Mouse (Mus musculus) MEL (cell line): Measurements from ENCODE around the gene Kcnq4. TPM values are rescaled to one million over a fixed set of nuclear protein-coding genes. Genes with fewer than 3 reads are reported as not detected.

Experiments used
- DNase-seq: peaks from one replicate; pipeline ENCODE4 v3.0.0; 2011; ENCODE audit warnings: low read depth, low spot score
- H3K27ac ChIP-seq: 2 replicates; pipeline ENCODE4 v1.5.1; 2012; ENCODE audit warnings: low read depth, mild to moderate bottlenecking, control low read depth, low read length, moderate library complexity; ENCODE audit not compliant: control insufficient read depth
- H3K27me3 ChIP-seq, 2 experiments: fragments of 150-350 bp in 1 of 2; sonication (generic) in 1 of 2; 2 replicates each; pipeline ENCODE4 v1.6.1; 2012; ENCODE audit warnings: low read length in 2 of 2, mild to moderate bottlenecking in 2 of 2, improper control_type of control experiment in 1 of 2, moderate library complexity in 1 of 2; ENCODE audit not compliant: insufficient read depth in 2 of 2, control insufficient read depth in 1 of 2
- H3K36me3 ChIP-seq, 2 experiments: 2 replicates each; pipeline ENCODE4 v1.6.1; 2012 to 2014; ENCODE audit warnings: low read length in 2 of 2, improper control_type of control experiment in 1 of 2, inconsistent platforms in 1 of 2, mild to moderate bottlenecking in 1 of 2; ENCODE audit not compliant: insufficient read depth in 2 of 2, control insufficient read depth in 1 of 2
- H3K4me1 ChIP-seq, 2 experiments: fragments of 150-350 bp in 1 of 2; sonication (generic) in 1 of 2; 2 replicates each; pipeline ENCODE4 v1.6.1; 2012; ENCODE audit warnings: low read length in 2 of 2, improper control_type of control experiment in 1 of 2, mild to moderate bottlenecking in 1 of 2; ENCODE audit not compliant: insufficient read depth in 2 of 2, control insufficient read depth in 1 of 2
- H3K4me3 ChIP-seq, 2 experiments: fragments of 150-350 bp in 1 of 2; sonication (generic) in 1 of 2; 2 replicates each; pipeline ENCODE4 v1.5.1; 2012; ENCODE audit warnings: low read depth in 2 of 2, low read length in 2 of 2, mild to moderate bottlenecking in 2 of 2, moderate library complexity in 2 of 2, control low read depth in 1 of 2, improper control_type of control experiment in 1 of 2; ENCODE audit not compliant: control insufficient read depth in 1 of 2, insufficient read depth in 1 of 2
- H3K79me2 ChIP-seq: 2 replicates; pipeline ENCODE4 v1.6.1; 2012; ENCODE audit warnings: mild to moderate bottlenecking, low read length, moderate library complexity; ENCODE audit not compliant: control insufficient read depth, poor library complexity, insufficient read depth
- H3K9ac ChIP-seq: 2 replicates; pipeline ENCODE4 v1.6.1; 2012; ENCODE audit warnings: low read depth, mild to moderate bottlenecking, control low read depth, low read length, moderate library complexity; ENCODE audit not compliant: control insufficient read depth, poor library complexity, severe bottlenecking
- H3K9me3 ChIP-seq: fragments of 150-350 bp; sonication (generic); replicated peaks from 2 replicates; pipeline ENCODE4 v1.6.1; 2012; ENCODE audit warnings: mild to moderate bottlenecking, low read length, improper control_type of control experiment, moderate library complexity; ENCODE audit not compliant: insufficient read depth
- BHLHE40 ChIP-seq: IDR thresholded peaks from 2 replicates; pipeline ENCODE4 v1.6.1; 2012; ENCODE audit warnings: low read depth, mild to moderate bottlenecking, inconsistent platforms, low read length, improper control_type of control experiment, borderline replicate concordance
- CHD1 ChIP-seq: IDR thresholded peaks from 2 replicates; pipeline ENCODE4 v1.6.1; 2012; ENCODE audit warnings: low read depth, mild to moderate bottlenecking, inconsistent platforms, low read length, improper control_type of control experiment
- CHD2 ChIP-seq: IDR thresholded peaks from 2 replicates; pipeline ENCODE4 v1.6.1; 2011; ENCODE audit warnings: low read length, improper control_type of control experiment
- E2F4 ChIP-seq: IDR thresholded peaks from 2 replicates; pipeline ENCODE4 v1.6.1; 2011; ENCODE audit warnings: low read depth, low read length, improper control_type of control experiment, borderline replicate concordance
- ELF1 ChIP-seq: IDR thresholded peaks from 2 replicates; pipeline ENCODE4 v1.6.1; 2014; ENCODE audit warnings: low read depth, mild to moderate bottlenecking, inconsistent platforms, low read length, improper control_type of control experiment, moderate library complexity
- EP300 ChIP-seq, 2 experiments: IDR thresholded peaks; 2 replicates each; pipeline ENCODE4 v1.6.1; 2011; ENCODE audit warnings: improper control_type of control experiment in 2 of 2, low read length in 2 of 2, low read depth in 1 of 2, mild to moderate bottlenecking in 1 of 2
- ETS1 ChIP-seq: IDR thresholded peaks from 2 replicates; pipeline ENCODE4 v1.6.1; 2012; ENCODE audit warnings: low read depth, mild to moderate bottlenecking, inconsistent platforms, low read length, improper control_type of control experiment, moderate library complexity
- GATA1 ChIP-seq: IDR thresholded peaks from 2 replicates; pipeline ENCODE4 v1.6.1; 2011; ENCODE audit warnings: low read depth, low read length, improper control_type of control experiment
- HCFC1 ChIP-seq: IDR thresholded peaks from 2 replicates; pipeline ENCODE4 v1.6.1; 2012; ENCODE audit warnings: low read depth, mild to moderate bottlenecking, inconsistent platforms, low read length, improper control_type of control experiment, moderate library complexity
- JUND ChIP-seq: IDR thresholded peaks from 2 replicates; pipeline ENCODE4 v1.6.1; 2011; ENCODE audit warnings: low read depth, mild to moderate bottlenecking, improper control_type of control experiment, low read length
- KAT2A ChIP-seq: conservative IDR thresholded peaks from 2 replicates; pipeline ENCODE4 v1.6.1; 2012; ENCODE audit warnings: low read depth, low read length, improper control_type of control experiment, inconsistent platforms
- MAFK ChIP-seq: IDR thresholded peaks from 2 replicates; pipeline ENCODE4 v1.6.1; 2011; ENCODE audit warnings: low read depth, mild to moderate bottlenecking, low read length, improper control_type of control experiment, borderline replicate concordance
- MAX ChIP-seq: IDR thresholded peaks from 2 replicates; pipeline ENCODE4 v1.6.1; 2011; ENCODE audit warnings: low read length, improper control_type of control experiment
- MXI1 ChIP-seq: IDR thresholded peaks from 2 replicates; pipeline ENCODE4 v1.6.1; 2011; ENCODE audit warnings: mild to moderate bottlenecking, low read depth, low read length, improper control_type of control experiment
- MYC ChIP-seq: IDR thresholded peaks from 2 replicates; pipeline ENCODE4 v1.6.1; 2011; ENCODE audit warnings: low read depth, mild to moderate bottlenecking, low read length, improper control_type of control experiment, moderate library complexity
- POLR2A ChIP-seq, 2 experiments: IDR thresholded peaks; 2 replicates each; pipeline ENCODE4 v1.6.1; 2011 to 2012; ENCODE audit warnings: low read length in 2 of 2, mild to moderate bottlenecking in 2 of 2, control low read depth in 1 of 2, improper control_type of control experiment in 1 of 2, low read depth in 1 of 2, moderate library complexity in 1 of 2; ENCODE audit not compliant: control insufficient read depth in 1 of 2, insufficient read depth in 1 of 2, poor library complexity in 1 of 2
- POLR2AphosphoS2 ChIP-seq: IDR thresholded peaks from 2 replicates; pipeline ENCODE4 v1.6.1; 2011; ENCODE audit warnings: low read length, improper control_type of control experiment
- POLR2AphosphoS5 ChIP-seq: IDR thresholded peaks from 2 replicates; pipeline ENCODE4 v1.6.1; 2012; ENCODE audit warnings: low read depth, borderline replicate concordance, mild to moderate bottlenecking, inconsistent platforms, low read length, moderate library complexity, mixed read lengths
- RAD21 ChIP-seq: IDR thresholded peaks from 2 replicates; pipeline ENCODE4 v1.6.1; 2011; ENCODE audit warnings: mild to moderate bottlenecking, low read depth, low read length, improper control_type of control experiment
- SIN3A ChIP-seq: IDR thresholded peaks from 2 replicates; pipeline ENCODE4 v1.6.1; 2012; ENCODE audit warnings: low read length, improper control_type of control experiment, inconsistent platforms
- TAL1 ChIP-seq: IDR thresholded peaks from 2 replicates; pipeline ENCODE4 v1.6.1; 2012; ENCODE audit warnings: mild to moderate bottlenecking, inconsistent platforms, low read length, moderate library complexity, mixed read lengths
- TCF12 ChIP-seq: IDR thresholded peaks from 2 replicates; pipeline ENCODE4 v1.6.1; 2014; ENCODE audit warnings: low read depth, mild to moderate bottlenecking, inconsistent platforms, low read length, improper control_type of control experiment, moderate library complexity
- UBTF ChIP-seq: IDR thresholded peaks from 2 replicates; pipeline ENCODE4 v1.6.1; 2012; ENCODE audit warnings: low read depth, mild to moderate bottlenecking, inconsistent platforms, low read length, improper control_type of control experiment, moderate library complexity, borderline replicate concordance; ENCODE audit not compliant: insufficient read depth
- USF1 ChIP-seq: IDR thresholded peaks from 2 replicates; pipeline ENCODE4 v1.6.1; 2014; ENCODE audit warnings: low read depth, mild to moderate bottlenecking, inconsistent platforms, low read length, improper control_type of control experiment, moderate library complexity
- USF2 ChIP-seq, 2 experiments: IDR thresholded peaks; 2 replicates each; pipeline ENCODE4 v1.6.1; 2011 to 2012; ENCODE audit warnings: improper control_type of control experiment in 2 of 2, low read length in 2 of 2, borderline replicate concordance in 1 of 2, inconsistent platforms in 1 of 2, low read depth in 1 of 2, mild to moderate bottlenecking in 1 of 2; ENCODE audit not compliant: insufficient read depth in 1 of 2
- ZC3H11A ChIP-seq: IDR thresholded peaks from 2 replicates; pipeline ENCODE4 v1.6.1; 2012; ENCODE audit warnings: low read depth, mild to moderate bottlenecking, inconsistent platforms, low read length, improper control_type of control experiment
- ZKSCAN1 ChIP-seq: IDR thresholded peaks from 2 replicates; pipeline ENCODE4 v1.6.1; 2012; ENCODE audit warnings: low read depth, mild to moderate bottlenecking, inconsistent platforms, low read length, improper control_type of control experiment, moderate library complexity
- ZMIZ1 ChIP-seq: IDR thresholded peaks from 2 replicates; pipeline ENCODE4 v1.6.1; 2012; ENCODE audit warnings: low read depth, mild to moderate bottlenecking, inconsistent platforms, low read length, improper control_type of control experiment, moderate library complexity
- ZNF384 ChIP-seq: IDR thresholded peaks from 2 replicates; pipeline ENCODE4 v1.6.1; 2012; ENCODE audit warnings: low read depth, mild to moderate bottlenecking, inconsistent platforms, low read length, improper control_type of control experiment
- polyA plus RNA-seq, 2 experiments: library from polyadenylated mRNA; stranded (reverse) in 1 of 2; unstranded in 1 of 2; fragments of >175 nt in 1 of 2; fragments of >200 nt in 1 of 2; gene quantifications; 2 replicates each; pipeline versions ENCODE4 v1.2.1 to v1.2.4; 2012; ENCODE audit warnings: low replicate concordance in 2 of 2, low read depth in 1 of 2; ENCODE audit not compliant: insufficient read length in 2 of 2, insufficient read depth in 1 of 2, missing spikeins in 1 of 2
- total RNA-seq: library from RNA; depleted of rRNA; stranded (reverse); fragments of 300-350 nt; gene quantifications from 2 replicates; pipeline ENCODE4 v1.2.3, GENCODE M21; 2012

Kcnq4 gene
- total and polyA plus RNA-seq, 3 experiments, result 0.07 TPM; not detected in 2

DNA sequence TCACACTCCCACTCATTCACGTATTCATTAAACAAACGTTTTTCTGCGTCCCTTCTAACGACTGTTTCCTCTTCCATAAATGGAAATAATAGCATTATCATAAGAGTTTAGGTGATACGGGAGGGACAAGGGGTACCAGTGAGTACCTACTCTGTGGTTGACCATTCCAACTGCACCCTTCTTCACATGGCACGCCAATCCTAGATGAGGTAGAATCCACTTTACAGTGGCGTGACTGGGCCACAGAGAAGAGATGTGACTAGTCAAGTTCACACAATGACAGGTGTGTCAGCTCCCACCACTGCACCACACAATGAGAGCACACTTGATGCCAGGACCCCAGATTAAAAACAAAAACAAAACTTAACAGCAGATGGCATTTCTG, 98.2 kb downstream of the Kcnq4 start:
- H3K27me3 ChIP-seq, result no peaks in the 10 kb centered on the region
- no peaks in the 10 kb centered on the region for H3K9me3 ChIP-seq
- H3K4me1 ChIP-seq, result peaks cover 3 to 23% of the 10 kb centered on the region in 2 experiments
- H3K9ac ChIP-seq, result peak overlapping the region; percentile 75
- H3K4me3 ChIP-seq, result peak overlapping the region; percentile 56 to 73; a peak in 3 of 4 replicates
- no peak for DNase-seq
- H3K27ac ChIP-seq, result no peak overlapping the region
- no peaks in the 10 kb centered on the region for H3K36me3 ChIP-seq
- H3K79me2 ChIP-seq, result no peaks in the 10 kb centered on the region
- no peak for TF ChIP-seq ELF1
- TF ChIP-seq CHD1, result no peak
- no peak for TF ChIP-seq USF1
- TF ChIP-seq UBTF, result no peak
- no peak for TF ChIP-seq BHLHE40
- TF ChIP-seq, all 39 proteins: peak for 0

DNA sequence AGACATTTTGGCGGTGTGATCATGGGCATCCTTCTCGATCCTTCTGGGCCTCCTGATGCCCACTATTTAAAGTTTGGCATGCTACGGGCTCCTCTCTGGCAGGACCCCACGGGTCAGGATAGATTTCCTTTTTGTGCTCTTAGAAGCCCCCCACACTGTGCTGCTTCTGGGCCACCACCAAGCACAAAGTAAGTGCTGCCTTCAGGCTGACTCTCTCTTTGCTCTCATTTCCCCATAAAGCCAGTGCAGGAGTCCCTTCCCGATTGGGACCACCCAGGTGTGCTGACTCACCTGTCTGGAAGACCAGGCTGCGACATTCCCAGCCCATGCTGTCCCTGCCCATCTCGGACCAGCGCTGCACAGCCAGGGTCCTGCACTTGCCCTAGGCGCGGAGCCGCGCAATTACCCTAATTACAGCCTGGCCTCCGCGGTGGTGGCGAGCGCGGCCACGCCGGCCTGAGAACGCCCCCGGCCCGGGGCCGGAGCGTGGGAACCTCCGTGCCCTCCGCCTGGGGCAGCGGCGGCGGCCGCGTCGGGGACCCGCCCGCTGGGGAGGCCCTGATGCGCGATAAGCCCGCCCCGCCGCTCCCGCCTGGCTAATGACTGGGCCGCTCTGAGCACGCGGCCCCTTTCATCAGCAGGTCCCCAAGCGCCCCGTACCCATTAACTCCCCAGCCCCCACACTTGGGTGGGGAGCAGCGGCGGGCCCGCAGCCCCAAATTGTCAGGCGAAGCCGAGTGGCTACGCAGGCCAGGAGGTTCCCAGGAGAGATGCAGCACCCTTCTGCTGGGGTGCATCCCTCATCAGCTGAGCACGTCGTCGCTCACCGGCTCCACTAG, 98.8 kb downstream of the Kcnq4 start:
- DNase-seq, result peak; percentile 68
- no peak overlapping the region for H3K27ac ChIP-seq
- no peaks in the 10 kb centered on the region for H3K36me3 ChIP-seq
- H3K9ac ChIP-seq, result peak overlapping the region; percentile 75
- no peaks in the 10 kb centered on the region for H3K79me2 ChIP-seq
- H3K9me3 ChIP-seq, result no peaks in the 10 kb centered on the region
- H3K4me3 ChIP-seq, result peak overlapping the region; percentile 64 to 73
- H3K4me1 ChIP-seq, result peaks cover 1 to 19% of the 10 kb centered on the region in 2 experiments; a peak in 3 of 4 replicates
- no peaks in the 10 kb centered on the region for H3K27me3 ChIP-seq
- no peak for TF ChIP-seq MAFK
- no peak for TF ChIP-seq JUND
- TF ChIP-seq POLR2A (IDR thresholded peaks at IDR 0.05; ENCODE audit: control insufficient read depth in 1 of 2, insufficient read depth in 1 of 2, low read depth in 1 of 2, low read length in 2 of 2, poor library complexity in 1 of 2), result 0 out of 4 replicates have a peak, but pooled peaks of 1 of the 2 experiments have one; percentile 38
- TF ChIP-seq HCFC1, result no peak
- TF ChIP-seq GATA1, result no peak
- no peak for TF ChIP-seq EP300 (IDR thresholded peaks at IDR 0.05; ENCODE audit: low read depth in 1 of 2, low read length in 2 of 2)
- no peak for TF ChIP-seq ZNF384
- no peak for TF ChIP-seq CHD1
- TF ChIP-seq BHLHE40, result no peak
- TF ChIP-seq USF2 (IDR thresholded peaks at IDR 0.05; ENCODE audit: borderline replicate concordance in 1 of 2, insufficient read depth in 1 of 2, low read depth in 1 of 2, low read length in 2 of 2), result no peak
- peak; percentile 61 for TF ChIP-seq USF1
- TF ChIP-seq MYC, result 0 out of 2 replicates have a peak, but pooled peaks have one; percentile 21
- TF ChIP-seq TCF12, result 0 out of 2 replicates have a peak, but pooled peaks have one; percentile 7
- peak; percentile 62 for TF ChIP-seq MAX
- no peak for TF ChIP-seq TAL1
- TF ChIP-seq POLR2AphosphoS5, result no peak
- no peak for TF ChIP-seq ETS1
- TF ChIP-seq CHD2, result no peak
- TF ChIP-seq E2F4, result no peak
- TF ChIP-seq ELF1, result no peak
- no peak for TF ChIP-seq KAT2A
- no peak for TF ChIP-seq MXI1
- TF ChIP-seq UBTF, result no peak
- TF ChIP-seq SIN3A, result no peak
- no peak for TF ChIP-seq POLR2AphosphoS2
- TF ChIP-seq ZC3H11A, result no peak
- no peak for TF ChIP-seq ZKSCAN1
- no peak for TF ChIP-seq RAD21
- no peak for TF ChIP-seq ZMIZ1
